Mouse (Mus musculus) E14TG2a.4 (cell line): ENCODE results near the gene Btbd6.

Experiments used
- CTCF ChIP-seq: conservative IDR thresholded peaks from 2 replicates; pipeline ENCODE4 v1.5.1; 2014; ENCODE audit warnings: low read length
- POU5F1 ChIP-seq: IDR thresholded peaks from 2 replicates; pipeline ENCODE4 v1.6.1; 2014; ENCODE audit warnings: low read length, borderline replicate concordance

GRCm38 (mm10) chr12:113027495-113027894, 51.2 kb downstream of the Btbd6 start:
- TF ChIP-seq CTCF: no peak
- no peak for TF ChIP-seq POU5F1
